In genomic region chr11:78175771-78176401, GRCm38 (mm10) we compare ENCODE assay signal across 1 mouse cellular context.
A peak's percentile ranks its signal among the peaks of the same experiment; 100 is the strongest.
TF ChIP-seq lines count a peak whose summit lies in the region.

No protein-coding gene starts in this region.

TF ChIP-seq in CH12.LX, 34 proteins besides CTCF, POLR2A, EP300 and RAD21 (continued from another document):
- TF ChIP-seq USF2 (conservative IDR thresholded peaks at IDR 0.05; ENCODE audit: low read depth, low read length) (no peak), ZKSCAN1 (IDR thresholded peaks at IDR 0.05; ENCODE audit: borderline replicate concordance, low read depth, low read length) (no peak), MXI1 (IDR thresholded peaks at IDR 0.05; ENCODE audit: low read depth, low read length) (peak; percentile 67), MAZ (IDR thresholded peaks at IDR 0.05; ENCODE audit: low read depth, low read length) (no peak), MAFK (IDR thresholded peaks at IDR 0.05; ENCODE audit: insufficient replicate concordance, low read length) (no peak), UBTF (IDR thresholded peaks at IDR 0.05; ENCODE audit: low read depth, low read length) (no peak), POLR2AphosphoS2 (IDR thresholded peaks at IDR 0.05; ENCODE audit: low read depth, low read length) (no peak), E2F4 (IDR thresholded peaks at IDR 0.05; ENCODE audit: insufficient replicate concordance, low read depth, low read length) (0 out of 2 replicates have a peak, but pooled peaks have one; percentile 13), CHD1 (IDR thresholded peaks at IDR 0.05; ENCODE audit: low read depth, low read length) (no peak), BHLHE40 (IDR thresholded peaks at IDR 0.05; ENCODE audit: low read depth, low read length) (no peak; the same call in 1 of the 2 replicates), JUND (conservative IDR thresholded peaks at IDR 0.05; ENCODE audit: low read depth, low read length) (peak; percentile 80), HCFC1 (IDR thresholded peaks at IDR 0.05; ENCODE audit: low read depth, low read length) (no peak; the same call in 1 of the 2 replicates), MAX (IDR thresholded peaks at IDR 0.05; ENCODE audit: low read length) (peak; percentile 77), CHD2 (IDR thresholded peaks at IDR 0.05; ENCODE audit: low read length) (no peak), ETS1 (conservative IDR thresholded peaks at IDR 0.05; ENCODE audit: low read depth, low read length) (peak; percentile 53), ZC3H11A (IDR thresholded peaks at IDR 0.05; ENCODE audit: low read depth, low read length) (no peak), MYC (IDR thresholded peaks at IDR 0.05; ENCODE audit: low read depth, low read length) (peak; percentile 95), GABPA (IDR thresholded peaks at IDR 0.05; ENCODE audit: insufficient replicate concordance, low read depth, low read length) (no peak), IRF4 (IDR thresholded peaks at IDR 0.05; ENCODE audit: low read depth, low read length) (peak; percentile 85), ZMIZ1 (IDR thresholded peaks at IDR 0.05; ENCODE audit: low read depth, low read length) (no peak), PAX5 (IDR thresholded peaks at IDR 0.05; ENCODE audit: low read length) (no peak), TCF12 (IDR thresholded peaks at IDR 0.05; ENCODE audit: low read depth, low read length) (peak; percentile 42; the same call in 1 of the 2 replicates), ELF1 (IDR thresholded peaks at IDR 0.05; ENCODE audit: low read depth, low read length) (no peak), NELFE (IDR thresholded peaks at IDR 0.05; ENCODE audit: low read depth, low read length) (no peak), JUN (IDR thresholded peaks at IDR 0.05; ENCODE audit: insufficient read depth, low read depth, low read length) (peak; percentile 51; the same call in 1 of the 2 replicates)
TF ChIP-seq in CH12.LX: peak in this region for 12.
